ENCODE assay signal across 22 mouse cellular contexts in genomic region chr16:90191289-90191688, GRCm38 (mm10). TPM values are rescaled to one million over a fixed set of nuclear protein-coding genes. Genes with fewer than 3 reads are reported as not detected.
DNase-seq lines count a peak whose midpoint lies in the region; ATAC-seq and TF ChIP-seq lines count a peak whose summit lies in the region.
"Had no signal": no experiment of that assay in that cellular context is flagged by ENCODE, and none has a peak within 500 bp of the region (broad histone marks: within the 10 kb centered on the region; RNA-seq: fewer than 3 reads in every experiment).

No protein-coding gene starts in this region.

- ATAC-seq in liver, postnatal 0 days = no peak; the same call in 1 of the 2 replicates
- peak; percentile 41 for ATAC-seq in liver, embryonic 16.5 days (ENCODE audit: low read depth)
- ATAC-seq in liver, embryonic 12.5 days = no peak
- ATAC-seq: activated CD4-positive, CD25-positive, alpha-beta regulatory T cell, adult 4 months; CD4-positive, CD25-positive, alpha-beta regulatory T cell, adult 4 months; forebrain, embryonic 13.5 days; forebrain, embryonic 15.5 days; Patski had no signal

- peaks cover 11% of the 10 kb centered on the region for H3K4me1 ChIP-seq in liver, adult 2 months (ENCODE audit: control insufficient read depth, insufficient read depth, low read length)
- peaks cover 13% of the 10 kb centered on the region for H3K4me1 ChIP-seq in liver, postnatal 0 days (ENCODE audit: insufficient read depth)
- peaks cover 2% of the 10 kb centered on the region for H3K4me1 ChIP-seq in liver, embryonic 16.5 days (ENCODE audit: control insufficient read depth, low read depth, low read length)
- H3K4me1 ChIP-seq in liver, embryonic 12.5 days = peaks cover 28% of the 10 kb centered on the region
- H3K4me1 ChIP-seq: embryonic facial prominence, embryonic 12.5 days; forebrain, embryonic 13.5 days; forebrain, embryonic 15.5 days had no signal

- peak; percentile 87 for DNase-seq in liver, adult 2 months (ENCODE audit: extremely low read depth, low read depth, low spot score)
- DNase-seq in liver, postnatal 0 days = no peak
- peak; percentile 72 for DNase-seq in yolk sac, embryonic 10.5 days (ENCODE audit: low spot score)
- DNase-seq: adrenal gland, adult 8-10 months; adrenal gland, postnatal 14 days; adrenal gland, postnatal 36 days; B cell, adult 2 months; cerebellum, adult 11-12 months; cerebellum, adult 2 months; cerebellum, adult 9-10 months; cerebellum, postnatal 10 days; cerebellum, postnatal 25 days had no signal

- TF ChIP-seq POLR2A in liver, adult 2 months (IDR thresholded peaks at IDR 0.05; ENCODE audit: extremely low read depth, insufficient read depth, low read length) = no peak

- 35% methylated on average over 6 of the region's 6 CpGs for WGBS in liver, adult 2 months
- WGBS in liver, postnatal 0 days (ENCODE audit: insufficient replicate concordance) = 58% methylated on average over 6 of the region's 6 CpGs
- 51% methylated on average over 6 of the region's 6 CpGs for WGBS in liver, embryonic 16.5 days (ENCODE audit: insufficient replicate concordance)
- 63% methylated on average over 6 of the region's 6 CpGs for WGBS in liver, embryonic 12.5 days (ENCODE audit: insufficient replicate concordance)

- H3K4me2 ChIP-seq in liver, postnatal 0 days (ENCODE audit: low read depth, low read length) = no peak overlapping the region
- H3K4me2 ChIP-seq in liver, embryonic 16.5 days (ENCODE audit: low read depth, low read length) = no peak overlapping the region
- H3K4me2 ChIP-seq in liver, embryonic 12.5 days = no peak overlapping the region
- H3K4me2 ChIP-seq: embryonic facial prominence, embryonic 12.5 days; forebrain, embryonic 13.5 days; forebrain, embryonic 15.5 days had no signal

- TF ChIP-seq EP300 in liver, postnatal 0 days (IDR thresholded peaks at IDR 0.05; ENCODE audit: low read depth) = no peak

- H3K27me3 ChIP-seq in liver, adult 2 months (ENCODE audit: control insufficient read depth, insufficient read depth, low read length) = no peaks in the 10 kb centered on the region
- H3K27me3 ChIP-seq in liver, postnatal 0 days (ENCODE audit: insufficient read depth, low read length) = no peaks in the 10 kb centered on the region
- no peaks in the 10 kb centered on the region for H3K27me3 ChIP-seq in liver, embryonic 16.5 days (ENCODE audit: control insufficient read depth, insufficient read depth, low read depth, low read length)
- H3K27me3 ChIP-seq in liver, embryonic 12.5 days (replicated peaks) = 0 out of 2 replicates have a peak, but pooled peaks cover 3% of the 10 kb centered on the region
- H3K27me3 ChIP-seq: embryonic facial prominence, embryonic 12.5 days; forebrain, embryonic 13.5 days; forebrain, embryonic 15.5 days; Patski had no signal

- no peak overlapping the region for H3K9ac ChIP-seq in liver, adult 2 months (ENCODE audit: low read depth, low read length)
- H3K9ac ChIP-seq in liver, postnatal 0 days (replicated peaks) = no peak overlapping the region
- H3K9ac ChIP-seq in liver, embryonic 16.5 days (ENCODE audit: low read depth, low read length) = no peak overlapping the region
- no peak overlapping the region for H3K9ac ChIP-seq in liver, embryonic 12.5 days
- H3K9ac ChIP-seq: embryonic facial prominence, embryonic 12.5 days; forebrain, embryonic 13.5 days; forebrain, embryonic 15.5 days had no signal

- no peaks in the 10 kb centered on the region for H3K36me3 ChIP-seq in liver, adult 2 months (ENCODE audit: control insufficient read depth, insufficient read depth, low read length)
- no peaks in the 10 kb centered on the region for H3K36me3 ChIP-seq in liver, postnatal 0 days (replicated peaks; ENCODE audit: insufficient read depth, low read length)
- no peaks in the 10 kb centered on the region for H3K36me3 ChIP-seq in liver, embryonic 16.5 days (ENCODE audit: control insufficient read depth, insufficient read depth)
- H3K36me3 ChIP-seq in liver, embryonic 12.5 days = no peaks in the 10 kb centered on the region
- H3K36me3 ChIP-seq: embryonic facial prominence, embryonic 10.5 days; embryonic facial prominence, embryonic 12.5 days; forebrain, embryonic 15.5 days; G1E had no signal

- no peaks in the 10 kb centered on the region for H3K79me2 ChIP-seq in liver, adult 2 months (ENCODE audit: control insufficient read depth, insufficient read depth, low read length)

- no peaks in the 10 kb centered on the region for H3K9me3 ChIP-seq in liver, postnatal 0 days (ENCODE audit: low read length)
- H3K9me3 ChIP-seq in liver, embryonic 16.5 days (replicated peaks; ENCODE audit: control insufficient read depth, low read length) = no peaks in the 10 kb centered on the region
- no peaks in the 10 kb centered on the region for H3K9me3 ChIP-seq in liver, embryonic 12.5 days (replicated peaks)
- H3K9me3 ChIP-seq: embryonic facial prominence, embryonic 10.5 days; embryonic facial prominence, embryonic 12.5 days; forebrain, embryonic 13.5 days; forebrain, embryonic 15.5 days; G1E had no signal

- H3K27ac ChIP-seq in liver, adult 2 months (replicated peaks; ENCODE audit: insufficient read depth, low read depth, low read length) = peak overlapping the region; percentile 21; the same call in 1 of the 2 replicates
- H3K27ac ChIP-seq in liver, postnatal 0 days (ENCODE audit: low read depth) = no peak overlapping the region
- H3K27ac ChIP-seq in liver, embryonic 16.5 days (ENCODE audit: low read length) = no peak overlapping the region
- no peak overlapping the region for H3K27ac ChIP-seq in liver, embryonic 12.5 days
- H3K27ac ChIP-seq: embryonic facial prominence, embryonic 10.5 days; embryonic facial prominence, embryonic 12.5 days; forebrain, embryonic 13.5 days; forebrain, embryonic 15.5 days had no signal

- no peak overlapping the region for H3K4me3 ChIP-seq in liver, adult 2 months (ENCODE audit: insufficient read depth, low read depth, low read length)
- no peak overlapping the region for H3K4me3 ChIP-seq in liver, postnatal 0 days (ENCODE audit: low read depth, low read length)
- H3K4me3 ChIP-seq in liver, embryonic 16.5 days (ENCODE audit: low read depth, low read length) = no peak overlapping the region
- no peak overlapping the region for H3K4me3 ChIP-seq in liver, embryonic 12.5 days
- H3K4me3 ChIP-seq: embryonic facial prominence, embryonic 10.5 days; embryonic facial prominence, embryonic 12.5 days; forebrain, embryonic 13.5 days; forebrain, embryonic 15.5 days had no signal

- TF ChIP-seq CTCF in liver, adult 2 months (IDR thresholded peaks at IDR 0.05; ENCODE audit: low read depth, low read length) = no peak
- TF ChIP-seq CTCF in liver, postnatal 0 days (IDR thresholded peaks at IDR 0.05; ENCODE audit: low read depth) = no peak

RNA-seq across cellular contexts. Expression of gene Sod1, which starts 29.3 kb away (rescaled TPM):
- total RNA-seq in liver, adult 2 months (2014; rRNA removed) = 1,217 and 1,360 TPM in 2 replicates
- 1,719 and 1,927 TPM in 2 replicates for polyA plus RNA-seq in liver, adult 2 months (2012; rRNA removed)
- 1,398 and 1,474 TPM in 2 replicates for polyA plus RNA-seq in liver, postnatal 0 days (2015; fragmentation: Nextera tagmentation; extraction: Ambion mirVana)
- 965 and 1,058 TPM in 2 replicates for polyA plus RNA-seq in liver, embryonic 16.5 days (2015; fragmentation: Nextera tagmentation; extraction: Ambion mirVana)
- polyA plus RNA-seq in liver, embryonic 12.5 days (2016; fragmentation: Nextera tagmentation; extraction: Ambion mirVana) = 1,290 and 1,294 TPM in 2 replicates

RNA-seq across cellular contexts. Expression of gene Tiam1, which starts 47.7 kb away (rescaled TPM):
- total RNA-seq in liver, adult 2 months (2014; rRNA removed) = 0.65 and 1.2 TPM in 2 replicates
- 0.27 and 1.1 TPM in 2 replicates for polyA plus RNA-seq in liver, adult 2 months (2012; rRNA removed)
- polyA plus RNA-seq in liver, postnatal 0 days (2015; fragmentation: Nextera tagmentation; extraction: Ambion mirVana) = 3.2 TPM in 2 replicates
- 2.8 and 4.2 TPM in 2 replicates for polyA plus RNA-seq in liver, embryonic 16.5 days (2015; fragmentation: Nextera tagmentation; extraction: Ambion mirVana)
- 6.7 and 9.7 TPM in 2 replicates for polyA plus RNA-seq in liver, embryonic 12.5 days (2016; fragmentation: Nextera tagmentation; extraction: Ambion mirVana)
